Mouse (Mus musculus) E14TG2a.4 (cell line): ENCODE measurements at regions not wholly inside any gene's neighbourhood (a gene's known extent, or its start where the extent isn't known, plus 50 kb on each side); places are given as distances from the start of the nearest gene placed in this dataset.

Experiments
- CTCF ChIP-seq: conservative IDR thresholded peaks from 2 replicates; pipeline ENCODE4 v1.5.1; 2014; ENCODE audit warnings: low read length
- NANOG ChIP-seq: IDR thresholded peaks from 2 replicates; pipeline ENCODE4 v1.6.1; 2014; ENCODE audit warnings: borderline replicate concordance, low read length, mixed read lengths
- POU5F1 ChIP-seq: IDR thresholded peaks from 2 replicates; pipeline ENCODE4 v1.6.1; 2014; ENCODE audit warnings: low read length, borderline replicate concordance

DNA sequence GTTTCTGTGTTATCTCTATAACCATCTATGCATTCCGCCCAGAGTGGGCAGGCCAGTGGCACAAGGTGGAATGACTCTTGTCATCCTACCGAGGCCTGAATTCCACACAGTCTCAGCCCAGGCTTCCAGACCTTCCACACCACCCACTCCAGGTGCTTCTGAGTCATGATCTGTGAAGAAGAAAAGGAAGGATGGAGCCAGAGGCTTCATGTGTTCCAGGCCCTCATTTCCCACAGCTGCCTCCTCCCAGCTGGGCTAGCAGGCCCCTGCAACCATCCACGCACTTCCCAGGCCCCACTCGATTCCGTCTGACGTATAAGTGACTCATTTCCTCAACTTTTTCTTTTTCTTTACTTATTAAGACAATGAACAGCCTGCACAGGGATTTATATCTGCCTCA is 160.7 kb upstream of the Topaz1 start:
- no peak for TF ChIP-seq CTCF
- no peak for TF ChIP-seq POU5F1
- no peak for TF ChIP-seq NANOG
